Mouse (Mus musculus) c-Kit-positive CD71-positive TER-119-positive erythroid progenitor cells, embryonic 14.5 days (primary cell): ENCODE measurements around the gene Atxn10.
"Not testable (repeated sequence)": the region's sequence is repeated elsewhere in the genome, so short reads cannot be mapped to it uniquely, and the experiment has no call there.

Source experiments
- DNase-seq: peaks from one replicate; pipeline ENCODE4 v3.0.0-alpha.2; 2013; ENCODE audit warnings: low spot score

Atxn10 gene

GRCm38 (mm10) chr15:85335671-85336300 lies at the start of gene Atxn10:
Gene Atxn10 (plus strand): TSS chr15:85336245.
- no peak for DNase-seq

GRCm38 (mm10) chr15:85294632-85295031 lies 41.4 kb upstream of the Atxn10 start:
- DNase-seq, result no peak

- DNase-seq, result no peak
These were observed 40.5 kb upstream of the Atxn10 start for GRCm38 (mm10) chr15:85295544-85295943.

GRCm38 (mm10) chr15:85295977-85296376 lies 40.1 kb upstream of the Atxn10 start:
- DNase-seq, result no peak

DNA sequence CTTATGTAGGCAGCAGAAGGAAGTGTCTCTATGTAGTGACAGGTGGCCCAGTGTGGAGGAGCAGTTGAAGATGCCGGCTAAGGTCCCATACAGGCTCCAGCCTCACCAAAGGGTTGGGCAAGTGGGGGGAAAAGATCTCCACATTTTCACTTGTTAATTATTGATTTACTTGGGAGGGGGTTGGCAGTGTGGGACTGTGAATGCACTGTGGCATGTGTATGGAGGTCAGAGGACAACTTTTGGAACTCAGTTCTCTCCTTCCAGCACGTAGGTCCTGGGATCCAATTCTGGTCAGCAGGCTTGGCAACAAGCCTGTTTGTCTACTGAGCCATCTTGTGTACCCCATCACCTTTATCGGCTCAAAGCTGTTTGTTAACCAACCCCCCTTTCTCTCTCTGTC lies 39.5 kb upstream of the Atxn10 start:
- DNase-seq, result no peak

- no peak for DNase-seq
These were observed 37.8 kb upstream of the Atxn10 start for GRCm38 (mm10) chr15:85298167-85298781.

DNA sequence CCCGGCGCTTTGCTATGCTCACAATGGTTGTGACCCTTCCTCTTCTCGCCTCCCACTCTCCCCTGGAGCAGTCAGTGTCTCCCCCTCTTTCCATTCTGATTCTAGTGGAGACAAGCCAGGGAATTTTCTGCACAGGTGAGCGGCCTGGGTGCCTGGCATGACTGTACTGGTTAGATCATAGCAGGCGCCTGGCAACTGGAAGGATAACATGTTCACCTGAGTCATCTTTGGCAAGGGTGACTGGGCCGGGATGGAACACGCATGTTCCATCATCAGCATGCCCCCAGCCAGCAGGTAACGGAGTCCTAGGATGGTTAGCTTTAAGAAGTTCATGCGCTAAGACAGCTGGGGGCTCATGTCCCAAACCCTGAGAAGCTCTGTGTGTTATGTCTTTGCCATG lies 37.1 kb upstream of the Atxn10 start:
- DNase-seq, result no peak

DNA sequence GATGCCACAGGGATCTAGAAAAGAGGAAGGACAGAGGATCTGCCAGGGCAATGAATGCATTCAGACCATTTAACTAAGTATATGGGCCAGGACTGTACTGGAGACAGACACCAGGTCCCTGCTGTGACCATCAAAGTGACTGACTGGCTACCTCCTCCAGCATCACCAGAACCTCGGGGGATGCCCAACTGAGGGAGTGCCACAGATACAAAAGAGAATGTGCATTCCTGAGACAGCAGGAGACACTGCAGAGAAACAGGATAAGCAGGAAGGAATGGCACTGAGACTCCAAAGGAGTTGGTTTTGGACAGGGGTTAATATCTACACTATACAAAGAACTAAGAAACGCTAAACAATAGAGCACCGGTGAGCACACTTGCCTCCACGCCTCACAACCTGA lies 32.8 kb upstream of the Atxn10 start:
- no peak for DNase-seq

- no peak for DNase-seq
These were observed 32.1 kb upstream of the Atxn10 start for GRCm38 (mm10) chr15:85303976-85304375.

- DNase-seq, result no peak
These were observed 28.9 kb upstream of the Atxn10 start for GRCm38 (mm10) chr15:85307061-85307660.

DNA sequence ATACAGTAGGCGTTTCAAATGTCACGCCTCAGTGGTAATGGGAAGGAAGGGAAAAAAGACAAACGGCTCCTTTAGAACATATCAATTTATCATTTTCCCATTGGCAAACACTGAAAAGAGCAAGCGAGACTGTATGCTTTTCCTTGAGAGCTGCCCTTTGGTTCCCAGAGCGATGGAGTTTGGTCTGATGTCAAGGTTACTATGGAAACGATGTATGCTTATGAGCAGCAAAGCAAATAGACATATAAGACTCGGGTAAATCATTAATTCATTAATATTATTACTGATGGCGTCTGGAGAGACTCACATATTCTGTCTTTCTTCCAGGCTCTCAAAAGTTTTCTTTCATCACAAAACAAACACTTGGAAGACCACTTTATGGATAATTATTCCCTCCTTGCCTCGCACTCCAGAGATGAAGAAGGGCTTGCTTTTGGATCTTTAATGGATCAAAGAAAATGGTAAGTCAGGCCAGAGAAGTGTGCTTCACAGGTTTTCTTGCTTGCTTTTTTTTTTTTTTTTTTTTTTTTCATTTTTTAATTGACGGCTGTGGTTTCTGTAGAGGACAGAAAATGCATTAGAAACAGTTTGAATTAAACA lies 24.9 kb upstream of the Atxn10 start:
- DNase-seq, result no peak

GRCm38 (mm10) chr15:85315378-85316025 lies 20.5 kb upstream of the Atxn10 start:
- DNase-seq, result peak; percentile 35

- no peak for DNase-seq
These were observed 19.5 kb upstream of the Atxn10 start for GRCm38 (mm10) chr15:85316342-85317140.

- no peak for DNase-seq
These were observed 15.9 kb upstream of the Atxn10 start for GRCm38 (mm10) chr15:85319924-85320668.

GRCm38 (mm10) chr15:85323214-85323613 lies 12.8 kb upstream of the Atxn10 start:
- DNase-seq, result no peak

- DNase-seq, result no peak
These were observed 11.6 kb upstream of the Atxn10 start for GRCm38 (mm10) chr15:85324426-85324825.

DNA sequence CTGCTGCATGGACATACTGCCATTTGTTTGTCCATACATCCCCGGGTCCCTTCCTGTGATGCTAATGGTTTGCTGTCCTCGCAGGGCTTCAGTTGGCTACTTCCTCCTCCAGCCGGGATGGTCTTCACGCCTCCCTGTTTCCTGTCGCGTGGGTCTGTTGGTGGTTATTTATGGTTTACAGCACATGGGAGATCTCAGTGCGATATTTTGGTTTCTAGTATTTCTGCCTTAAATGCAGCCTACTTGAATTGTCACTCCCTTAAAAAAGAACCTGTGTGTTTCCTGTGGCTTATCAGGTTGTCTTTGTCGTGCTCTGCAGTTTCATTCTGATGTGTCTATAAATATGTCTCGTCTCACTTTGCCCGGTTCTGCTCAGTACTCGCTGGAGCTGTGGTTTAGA lies 8.2 kb upstream of the Atxn10 start:
- DNase-seq, result no peak

GRCm38 (mm10) chr15:85328455-85328854 lies 7.6 kb upstream of the Atxn10 start:
- DNase-seq, result not testable (repeated sequence)

- DNase-seq, result no peak
These were observed 6.9 kb upstream of the Atxn10 start for GRCm38 (mm10) chr15:85329096-85329495.

GRCm38 (mm10) chr15:85330024-85330423 lies 6.0 kb upstream of the Atxn10 start:
- DNase-seq, result no peak

DNA sequence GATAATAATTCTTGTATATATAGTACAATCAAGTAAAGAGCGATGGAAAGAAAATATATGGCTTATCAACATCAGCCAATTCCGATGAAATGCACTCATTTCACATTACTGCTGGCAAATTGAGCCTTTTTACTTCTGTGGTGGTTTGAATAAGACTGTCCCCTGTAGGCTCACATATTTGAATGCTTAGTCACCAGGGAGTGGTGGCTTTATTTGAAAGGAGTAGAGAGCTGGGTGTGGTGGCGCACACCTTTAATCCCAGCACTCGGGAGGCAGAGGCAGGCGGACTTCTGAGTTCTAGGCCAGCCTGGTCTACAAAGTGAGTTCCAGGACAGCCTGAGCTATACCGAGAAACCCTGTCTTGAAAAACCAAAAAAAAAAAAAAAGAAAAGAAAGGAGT lies 2.5 kb upstream of the Atxn10 start:
- DNase-seq, result not testable (repeated sequence)
